Mouse (Mus musculus) stomach, postnatal 0 days (tissue): ENCODE measurements at regions not wholly inside any gene's neighbourhood (a gene's known extent, or its start where the extent isn't known, plus 50 kb on each side); places are given as distances from the start of the nearest gene placed in this dataset.

Source experiments
- CTCF ChIP-seq: IDR thresholded peaks from 2 replicates; pipeline ENCODE4 v1.5.1; 2016; ENCODE audit warnings: antibody characterized with exemption, low read depth, mild to moderate bottlenecking, moderate library complexity
- EP300 ChIP-seq: optimal IDR thresholded peaks from 2 replicates; pipeline ENCODE3; 2016; ENCODE audit warnings: antibody characterized with exemption

- TF ChIP-seq EP300, result no peak
- TF ChIP-seq CTCF, result no peak
Observed at GRCm38 (mm10) chr12:46021546-46021910, 797.2 kb downstream of the Nova1 start.
